Mouse (Mus musculus) adrenal gland, adult 2 months (tissue): ENCODE data around the gene Myo1c. TPM values are rescaled to one million over a fixed set of nuclear protein-coding genes. Genes with fewer than 3 reads are reported as not detected.
A peak's percentile ranks its signal among the peaks of the same experiment; 100 is the strongest.

Source experiments
- DNase-seq: peaks from one replicate; pipeline ENCODE4 v3.0.0; 2021
- polyA plus RNA-seq: library from polyadenylated mRNA; depleted of rRNA; stranded (reverse); fragments of >200 nt; gene quantifications from 2 replicates; pipeline ENCODE4 v1.2.3, GENCODE M21; 2012
- total RNA-seq, 2 experiments: library from RNA; stranded (reverse); gene quantifications; 2 replicates each; pipeline ENCODE4 v1.2.3; 2021

Myo1c gene
- total and polyA plus RNA-seq, 3 experiments = 101 to 174 (median 136) TPM

DNA sequence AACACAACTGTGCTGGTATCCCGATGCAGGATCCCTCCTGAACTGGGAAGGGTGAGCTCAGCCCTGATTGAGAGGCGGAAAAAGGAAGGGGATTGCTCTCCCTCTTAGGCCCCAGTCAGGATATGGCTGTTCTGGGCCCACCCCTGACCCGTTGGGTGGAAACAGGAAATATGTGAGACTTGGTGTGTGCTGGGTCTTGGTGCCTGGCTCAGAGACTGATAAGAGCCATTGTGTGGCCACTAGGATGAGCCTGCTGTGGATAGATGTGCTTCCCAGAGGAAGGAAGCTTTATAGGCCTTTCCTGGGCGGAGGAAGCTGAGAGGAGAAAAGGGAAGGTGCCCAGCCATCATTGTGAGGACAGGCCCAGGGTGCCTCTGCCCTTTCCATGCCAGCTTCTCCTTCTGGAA is 1.1 kb upstream of the Myo1c start:
- peak; percentile 64 for DNase-seq

- DNase-seq = no peak
Measured at GRCm38 (mm10) chr11:75650958-75651425, 688 bp downstream of the Myo1c start.

- peak; percentile 93 for DNase-seq
Measured at GRCm38 (mm10) chr11:75651426-75652221, 1.3 kb downstream of the Myo1c start.

GRCm38 (mm10) chr11:75652222-75652941 is 2.1 kb downstream of the Myo1c start:
- DNase-seq = no peak

DNA sequence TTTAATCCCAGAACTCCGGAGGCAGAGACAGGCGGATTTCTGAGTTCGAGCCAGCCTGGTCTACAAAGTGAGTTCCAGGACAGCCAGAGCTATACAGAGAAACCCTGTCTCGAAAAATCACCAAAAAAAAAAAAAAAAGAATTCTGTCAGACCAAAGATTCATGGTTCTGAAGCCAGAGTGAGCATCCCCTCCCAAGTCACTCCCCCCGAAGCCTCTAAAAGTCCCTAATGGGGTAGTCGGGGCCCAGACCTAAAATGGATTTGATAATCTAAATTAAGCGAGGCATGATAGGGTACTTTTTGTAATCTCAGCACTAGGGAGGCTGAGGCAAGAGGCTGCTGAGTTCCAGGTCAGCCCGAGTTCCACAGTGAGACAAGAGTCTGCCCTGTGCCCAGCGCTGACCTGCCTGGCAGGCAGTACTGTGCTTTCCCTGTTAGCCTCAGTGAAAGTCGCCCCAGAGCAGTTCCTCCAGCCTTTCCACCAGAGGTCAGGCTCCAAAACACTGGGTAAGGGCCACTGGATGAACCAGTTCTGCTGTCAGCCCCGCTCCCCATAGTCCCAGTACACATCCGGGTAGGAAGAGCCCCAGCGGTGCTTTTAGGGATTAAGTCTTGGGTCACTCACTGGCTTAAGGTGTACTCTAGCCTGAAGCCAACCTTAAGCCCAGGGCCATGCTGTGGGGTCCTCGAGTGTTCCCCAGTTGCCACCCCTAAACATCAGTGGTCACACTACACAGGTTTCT is 2.8 kb downstream of the Myo1c start:
- peak; percentile 40 for DNase-seq

GRCm38 (mm10) chr11:75653781-75654470 is 3.6 kb downstream of the Myo1c start:
- peak; percentile 90 for DNase-seq

DNA sequence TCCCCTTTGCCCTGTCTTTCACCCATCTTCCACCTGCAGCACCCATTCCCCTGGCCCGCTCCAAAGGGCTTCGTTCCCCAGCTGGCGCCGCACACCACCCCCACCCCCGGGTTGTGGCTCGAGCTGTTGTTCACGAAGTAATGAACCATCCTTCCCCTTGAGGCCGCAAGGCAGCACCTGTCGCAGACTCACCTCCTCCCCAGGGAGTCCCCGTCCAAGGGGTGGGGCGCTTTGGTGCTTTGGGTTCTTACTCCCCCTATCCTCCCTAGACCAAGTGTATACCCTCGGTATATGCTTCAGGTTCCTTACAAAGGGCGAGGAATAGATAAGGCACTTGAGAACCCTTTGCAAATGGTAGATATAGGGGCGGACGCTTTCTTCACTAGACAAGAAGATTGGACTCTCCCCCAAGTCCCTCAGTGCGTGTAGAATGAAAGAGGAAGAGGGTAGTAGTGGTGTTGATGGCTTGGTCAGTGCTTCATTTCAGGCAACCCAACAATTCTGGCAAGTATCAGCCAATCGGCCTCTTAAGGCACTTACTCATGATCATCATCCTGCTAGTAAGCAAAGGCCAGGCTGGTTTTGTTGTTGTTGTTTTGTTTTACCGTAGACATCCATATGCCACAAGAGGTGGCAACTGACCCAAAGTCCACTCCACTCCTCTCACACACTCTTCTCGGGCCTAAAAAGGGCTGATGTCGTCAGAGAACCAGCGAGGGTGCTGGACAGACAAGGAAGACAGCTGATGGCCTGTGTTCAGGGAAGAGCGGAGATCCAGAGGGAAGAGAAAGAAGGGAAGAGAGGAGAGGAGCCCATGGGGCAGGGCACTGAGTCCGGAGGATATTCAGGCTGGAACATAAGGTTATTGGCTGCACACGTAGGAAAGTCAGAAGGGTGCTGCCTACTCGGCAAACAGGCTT is 4.4 kb downstream of the Myo1c start:
- DNase-seq = no peak

DNA sequence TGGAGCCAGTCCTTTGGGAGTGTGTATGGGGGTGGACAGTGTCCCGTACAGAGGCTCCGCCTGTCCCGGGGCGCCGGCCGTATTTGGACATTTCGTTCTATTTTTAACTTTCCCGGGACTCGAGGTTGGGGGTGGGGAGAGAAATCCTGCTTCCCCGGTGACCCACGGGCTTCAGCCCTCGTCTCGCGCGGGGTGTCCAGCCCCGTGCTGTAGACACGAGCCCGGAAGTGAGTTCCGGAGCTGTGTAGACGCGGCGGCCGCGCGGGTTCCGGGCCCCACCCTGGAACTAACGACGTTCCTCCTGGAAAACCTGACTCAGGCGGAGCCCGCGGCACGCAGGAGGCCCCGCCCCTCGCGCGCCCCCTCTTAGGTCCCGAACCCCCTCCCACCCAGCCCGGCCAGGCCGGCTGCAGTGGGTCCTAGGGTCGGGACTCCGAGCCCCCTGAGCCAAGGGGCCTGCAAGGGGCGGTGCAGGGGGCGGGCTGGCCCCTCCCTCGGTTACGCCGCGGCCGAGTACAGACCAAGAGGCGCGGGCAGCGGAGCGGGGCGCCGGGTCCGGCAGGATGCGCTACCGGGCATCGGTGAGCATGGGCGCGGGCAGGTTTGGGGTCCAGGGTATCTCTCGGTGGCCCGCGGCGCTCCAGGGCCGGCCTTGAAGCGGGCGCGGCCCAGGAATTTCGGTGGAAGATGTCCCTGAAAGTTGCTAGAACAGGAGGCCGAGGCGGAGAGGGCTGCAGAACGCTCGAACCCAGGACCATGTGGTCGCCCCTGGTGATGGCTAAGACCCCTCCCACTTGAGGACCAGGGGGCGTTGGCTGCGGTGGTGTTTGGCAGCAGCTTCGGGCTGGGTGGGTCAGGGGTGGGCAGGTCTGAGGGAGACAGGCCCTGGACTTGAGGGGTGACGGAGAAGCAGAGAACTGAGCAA is 5.6 kb downstream of the Myo1c start:
- peak; percentile 92 for DNase-seq

DNA sequence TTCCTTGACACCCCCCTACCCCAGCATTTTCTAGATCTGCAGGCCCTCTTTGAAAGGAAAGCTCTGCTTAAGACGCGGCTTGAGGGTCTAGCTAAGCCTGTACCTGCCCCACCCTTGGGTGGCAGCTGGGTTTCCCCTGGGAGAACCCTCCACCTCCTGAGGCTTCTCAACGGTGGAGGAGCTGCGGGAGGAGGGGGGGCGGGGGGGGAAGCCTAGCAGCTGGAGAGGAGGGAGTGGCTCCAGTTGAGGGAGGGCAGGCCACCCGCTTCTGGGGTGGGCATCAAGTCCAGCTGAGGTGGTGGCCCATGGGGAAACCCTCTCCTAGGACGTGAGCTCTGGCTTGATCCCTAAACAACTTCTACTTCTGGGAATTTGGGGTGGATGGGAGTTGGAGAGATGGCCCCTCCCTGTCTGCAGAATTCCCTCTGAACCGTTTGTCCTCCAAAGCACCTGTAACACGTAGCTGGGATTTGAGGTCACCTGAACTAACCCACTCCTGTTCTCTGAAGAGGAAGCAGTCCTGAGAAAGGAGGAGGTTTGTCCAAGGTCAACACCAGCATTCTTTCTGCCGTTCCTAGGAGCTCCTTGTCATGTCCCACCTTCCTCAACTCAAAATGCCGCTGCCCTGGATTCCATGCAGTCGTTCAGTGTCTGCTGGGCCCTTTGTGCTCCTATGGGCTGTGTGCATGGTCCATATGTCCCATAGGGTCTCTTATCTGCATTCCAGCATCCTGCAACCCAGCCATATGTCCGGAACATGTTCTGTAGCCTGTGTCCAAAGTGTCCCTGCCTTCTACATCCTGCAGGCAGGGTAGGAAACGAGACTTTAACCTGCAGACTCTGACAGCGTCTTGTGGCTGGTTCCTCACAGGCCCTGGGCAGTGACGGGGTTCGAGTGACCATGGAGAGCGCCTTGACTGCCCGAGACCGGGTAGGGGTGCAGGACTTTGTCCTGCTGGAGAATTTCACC is 6.6 kb downstream of the Myo1c start:
- peak; percentile 29 for DNase-seq

- DNase-seq = no peak
Measured at GRCm38 (mm10) chr11:75657841-75658240, 7.5 kb downstream of the Myo1c start.

DNA sequence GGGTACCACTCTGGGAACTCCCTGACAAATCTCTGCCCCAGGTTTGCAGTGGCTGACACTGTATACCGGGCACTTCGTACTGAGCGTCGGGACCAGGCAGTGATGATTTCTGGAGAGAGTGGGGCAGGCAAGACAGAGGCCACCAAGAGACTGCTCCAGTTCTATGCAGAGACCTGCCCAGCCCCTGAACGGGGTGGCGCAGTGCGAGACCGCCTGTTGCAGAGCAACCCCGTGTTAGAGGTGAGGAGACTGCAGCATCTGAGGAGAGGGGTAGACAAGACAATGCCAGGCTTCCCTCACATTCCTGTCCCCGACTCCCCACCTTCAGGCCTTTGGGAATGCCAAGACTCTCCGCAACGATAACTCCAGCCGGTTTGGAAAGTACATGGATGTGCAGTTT is 8.0 kb downstream of the Myo1c start:
- DNase-seq = no peak

DNA sequence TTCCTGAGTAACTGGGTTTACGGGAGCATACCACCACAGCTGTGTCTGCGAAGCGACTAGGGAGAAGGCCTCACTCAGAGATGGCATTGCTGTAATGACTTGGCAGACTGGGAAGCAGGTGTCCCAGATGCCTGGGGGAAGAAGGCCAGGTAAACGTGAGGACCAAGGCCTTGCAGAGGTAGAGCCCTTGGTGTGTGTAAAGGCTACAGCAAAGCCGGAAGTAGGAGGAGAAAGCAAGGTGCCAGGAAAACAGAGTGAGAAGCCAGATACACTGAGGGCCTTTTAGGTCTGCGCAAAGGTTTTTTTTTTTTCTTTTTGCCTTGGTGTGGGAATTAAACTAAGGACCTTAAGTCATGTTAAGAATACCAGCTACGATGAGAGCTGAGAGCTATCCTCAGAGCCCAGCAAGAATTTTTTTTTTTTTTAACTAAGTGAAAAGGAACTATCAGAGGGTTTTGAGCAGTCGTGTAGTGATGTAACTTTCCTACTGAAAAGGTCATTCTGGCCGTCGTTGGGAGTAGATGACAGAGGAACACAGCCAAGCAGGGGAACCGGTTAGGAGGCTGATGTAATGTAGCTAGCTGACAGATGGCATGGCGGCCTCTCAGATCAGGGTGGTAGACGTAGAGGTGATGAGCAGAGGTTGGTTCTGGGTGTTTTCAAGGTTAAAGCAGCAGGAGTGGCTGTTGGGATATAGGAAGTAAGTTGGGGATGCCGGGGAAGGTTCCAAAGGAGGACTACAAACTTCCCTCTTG is 8.9 kb downstream of the Myo1c start:
- DNase-seq = peak; percentile 64

DNA sequence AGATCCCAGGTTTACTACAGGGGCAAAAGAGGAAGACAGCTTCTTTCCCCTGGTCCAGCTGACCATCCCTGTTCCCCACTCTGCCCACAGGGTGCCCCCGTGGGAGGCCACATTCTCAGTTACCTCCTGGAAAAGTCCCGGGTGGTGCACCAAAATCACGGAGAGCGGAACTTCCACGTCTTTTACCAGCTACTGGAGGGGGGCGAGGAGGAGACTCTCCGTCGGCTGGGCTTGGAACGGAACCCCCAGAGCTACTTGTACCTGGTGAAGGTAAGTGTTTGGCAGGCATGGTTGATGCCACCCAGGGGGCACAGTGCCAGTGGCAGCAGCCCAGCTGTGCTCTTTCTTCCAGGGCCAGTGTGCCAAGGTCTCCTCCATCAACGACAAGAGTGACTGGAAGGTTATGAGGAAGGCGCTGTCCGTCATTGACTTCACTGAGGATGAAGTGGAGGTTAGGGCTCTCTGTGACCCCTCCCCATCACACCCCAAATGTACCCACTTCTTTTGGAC is 9.8 kb downstream of the Myo1c start:
- peak; percentile 68 for DNase-seq

DNA sequence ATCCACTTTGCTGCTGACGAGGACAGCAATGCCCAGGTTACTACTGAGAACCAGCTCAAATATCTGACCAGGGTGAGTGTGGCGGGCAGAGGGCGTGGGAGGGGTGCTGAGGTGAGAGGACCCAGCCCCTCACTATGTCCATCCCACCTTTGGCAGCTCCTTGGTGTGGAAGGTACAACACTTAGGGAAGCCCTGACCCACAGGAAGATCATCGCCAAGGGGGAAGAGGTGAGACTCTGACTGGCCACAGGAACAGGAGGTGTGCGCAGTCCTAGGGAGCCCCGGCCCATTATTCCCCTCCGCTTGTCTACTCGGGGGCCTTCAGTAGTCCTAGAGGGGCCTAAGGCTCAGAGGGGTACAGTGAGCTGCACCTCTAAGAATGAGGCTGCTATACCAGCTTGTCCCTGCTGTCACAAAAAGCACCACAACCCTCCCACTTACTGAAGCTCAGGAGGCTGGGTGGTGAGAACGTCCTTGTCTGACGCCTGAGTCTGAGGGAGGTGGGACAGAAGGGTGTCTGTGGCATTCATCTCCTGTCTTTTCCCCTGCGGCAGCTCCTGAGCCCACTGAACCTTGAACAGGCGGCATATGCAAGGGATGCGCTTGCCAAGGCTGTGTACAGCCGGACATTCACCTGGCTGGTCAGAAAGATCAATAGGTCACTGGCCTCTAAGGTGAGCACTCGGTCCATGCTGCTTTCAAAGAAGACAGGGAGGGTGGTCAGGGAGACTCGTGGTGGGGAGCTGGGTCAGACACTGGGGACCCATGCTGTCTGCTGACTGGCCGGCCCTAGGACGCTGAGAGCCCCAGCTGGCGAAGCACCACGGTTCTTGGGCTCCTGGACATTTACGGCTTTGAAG is 10.9 kb downstream of the Myo1c start:
- DNase-seq = no peak

DNA sequence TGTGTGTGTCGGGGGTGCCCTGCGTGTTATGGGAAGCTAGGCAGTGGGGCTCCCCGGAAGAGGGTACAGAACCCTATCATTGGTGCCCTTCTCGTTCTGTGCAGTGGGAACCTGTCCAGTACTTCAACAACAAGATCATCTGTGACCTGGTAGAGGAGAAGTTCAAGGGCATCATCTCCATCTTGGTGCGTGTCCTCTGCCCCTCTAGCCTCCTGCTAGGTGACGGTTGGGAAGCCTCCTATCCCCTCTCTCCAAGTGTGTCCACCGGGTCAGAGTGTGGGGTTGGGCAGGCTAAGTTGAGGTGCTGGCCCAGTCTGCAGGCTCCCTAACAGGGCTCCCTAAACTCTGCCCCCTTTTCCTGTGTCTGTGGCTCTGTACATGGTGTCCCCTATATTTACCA is 11.8 kb downstream of the Myo1c start:
- no peak for DNase-seq

GRCm38 (mm10) chr11:75666296-75666695 is 16.0 kb downstream of the Myo1c start:
- no peak for DNase-seq
